Mouse (Mus musculus): ENCODE data around the gene Fgg. TPM values are rescaled to one million over a fixed set of nuclear protein-coding genes. Genes with fewer than 3 reads are reported as not detected.
A peak's percentile ranks its signal among the peaks of the same experiment; 100 is the strongest.

Fgg gene
- polyA plus RNA-seq, 2 experiments, result 0.77 TPM; not detected in 1

DNA sequence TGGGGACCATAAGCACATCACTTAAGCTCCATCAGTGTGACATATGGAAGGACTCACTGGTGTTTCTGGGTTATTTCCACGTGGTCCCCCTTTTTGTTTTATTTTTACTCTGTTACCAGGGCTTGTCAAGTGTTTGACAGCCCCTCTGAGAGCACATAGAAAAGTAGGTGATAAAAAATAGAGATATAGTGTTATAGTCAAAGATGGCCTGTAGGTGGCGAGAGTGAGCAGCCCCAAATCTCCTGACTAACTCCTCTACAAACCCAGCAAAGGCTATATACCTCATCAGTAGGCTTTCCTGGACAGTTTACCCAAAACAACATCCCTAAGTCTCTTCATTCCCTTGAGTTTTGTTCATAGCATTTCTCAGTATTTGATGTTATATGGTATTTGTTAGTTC is 5.3 kb upstream of the Fgg start:
- no peaks in the 10 kb centered on the region for H3K36me3 ChIP-seq (ENCODE audit: control insufficient read depth, insufficient read depth, low read length)
- no peak overlapping the region for H3K9ac ChIP-seq (ENCODE audit: low read depth, low read length, severe bottlenecking)
- H3K4me2 ChIP-seq (replicated peaks; ENCODE audit: low read depth, low read length, severe bottlenecking), result no peak overlapping the region
- TF ChIP-seq POLR2A (IDR thresholded peaks at IDR 0.05; ENCODE audit: borderline replicate concordance, extremely low read depth, insufficient read depth, insufficient read length), result no peak
- WGBS, result 2% methylated on average over 2 of the region's 2 CpGs
- H3K27me3 ChIP-seq (ENCODE audit: control insufficient read depth, insufficient read depth, low read length), result no peaks in the 10 kb centered on the region
- no peak overlapping the region for H3K27ac ChIP-seq (replicated peaks; ENCODE audit: low read depth, low read length)
- peak; percentile 77 for DNase-seq (ENCODE audit: low spot score)
- no peaks in the 10 kb centered on the region for H3K9me3 ChIP-seq (ENCODE audit: control insufficient read depth, low read length)
- no peak for ATAC-seq (ENCODE audit: low FRiP score, low read depth)
- no peak overlapping the region for H3K4me3 ChIP-seq (replicated peaks; ENCODE audit: low read length)
- no peaks in the 10 kb centered on the region; the same call in 1 of the 2 replicates for H3K4me1 ChIP-seq (ENCODE audit: control insufficient read depth, insufficient read depth, low read length)

DNA sequence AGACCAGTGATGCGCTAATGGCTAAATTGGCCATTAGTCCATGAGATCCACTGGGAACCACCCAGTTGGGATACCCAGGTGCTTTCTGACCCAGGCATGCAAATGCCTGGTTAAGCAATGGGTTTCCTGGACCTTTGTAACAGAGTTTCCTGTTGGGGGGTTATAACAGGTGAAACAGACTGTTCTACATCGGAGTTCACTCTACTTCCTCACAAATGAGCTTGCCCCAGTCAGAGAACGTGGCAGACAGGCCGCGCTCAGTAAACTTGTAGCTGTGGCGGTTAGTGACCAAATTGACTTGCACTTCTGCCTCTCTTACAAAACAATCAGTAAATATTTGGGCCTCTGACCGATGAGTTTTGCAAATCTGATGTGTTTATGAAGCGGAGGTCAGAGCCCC is 4.5 kb upstream of the Fgg start:
- no peaks in the 10 kb centered on the region; the same call in 1 of the 2 replicates for H3K4me1 ChIP-seq (ENCODE audit: control insufficient read depth, insufficient read depth, low read length)
- 92% methylated on average over 8 of the region's 8 CpGs for WGBS

DNA sequence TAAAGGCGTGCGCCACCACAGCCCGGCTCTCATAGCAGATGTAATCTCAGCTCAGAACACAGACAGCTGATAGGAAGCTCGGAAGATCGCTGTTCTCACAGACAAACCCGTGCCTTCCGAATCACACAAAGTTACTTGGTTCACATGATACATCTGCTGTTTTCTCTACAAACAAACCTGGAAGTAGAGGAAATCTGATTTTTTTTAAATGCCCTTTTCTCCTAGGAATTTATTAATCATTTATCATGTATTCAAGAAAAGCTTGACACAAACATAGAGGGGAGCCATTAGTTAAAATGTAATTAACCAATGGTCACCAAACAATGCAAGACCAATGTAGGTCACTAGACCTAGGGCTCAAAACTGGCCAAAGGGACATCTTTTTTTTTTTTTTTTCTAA is 2.7 kb upstream of the Fgg start:
- H3K9ac ChIP-seq (ENCODE audit: low read depth, low read length, severe bottlenecking), result no peak overlapping the region
- ATAC-seq (ENCODE audit: low FRiP score, low read depth) (no peak), DNase-seq (ENCODE audit: low spot score) (no peak)
- no peaks in the 10 kb centered on the region for H3K36me3 ChIP-seq (ENCODE audit: control insufficient read depth, insufficient read depth, low read length)
- WGBS, result 93% methylated on average over 7 of the region's 7 CpGs
- H3K27me3 ChIP-seq (ENCODE audit: control insufficient read depth, insufficient read depth, low read length), result no peaks in the 10 kb centered on the region
- no peaks in the 10 kb centered on the region for H3K9me3 ChIP-seq (ENCODE audit: control insufficient read depth, low read length)
- H3K4me3 ChIP-seq (replicated peaks; ENCODE audit: low read length), result no peak overlapping the region
- no peaks in the 10 kb centered on the region for H3K4me1 ChIP-seq (ENCODE audit: control insufficient read depth, insufficient read depth, low read length)
- H3K27ac ChIP-seq (replicated peaks; ENCODE audit: low read depth, low read length), result no peak overlapping the region
- TF ChIP-seq POLR2A (IDR thresholded peaks at IDR 0.05; ENCODE audit: borderline replicate concordance, extremely low read depth, insufficient read depth, insufficient read length), result no peak
- H3K4me2 ChIP-seq (replicated peaks; ENCODE audit: low read depth, low read length, severe bottlenecking), result no peak overlapping the region

More for the DNA sequence above, 4.5 kb upstream of the Fgg start:
- Histone ChIP-seq H3K9me3 (ENCODE audit: control insufficient read depth, low read length) (no peaks in the 10 kb centered on the region), H3K36me3 (ENCODE audit: control insufficient read depth, insufficient read depth, low read length) (no peaks in the 10 kb centered on the region), H3K27ac (replicated peaks; ENCODE audit: low read depth, low read length) (no peak overlapping the region), H3K27me3 (ENCODE audit: control insufficient read depth, insufficient read depth, low read length) (no peaks in the 10 kb centered on the region), H3K4me2 (replicated peaks; ENCODE audit: low read depth, low read length, severe bottlenecking) (no peak overlapping the region), H3K4me3 (replicated peaks; ENCODE audit: low read length) (no peak overlapping the region), H3K9ac (ENCODE audit: low read depth, low read length, severe bottlenecking) (no peak overlapping the region)
- no peak for DNase-seq (ENCODE audit: low spot score)
- no peak for TF ChIP-seq POLR2A (IDR thresholded peaks at IDR 0.05; ENCODE audit: borderline replicate concordance, extremely low read depth, insufficient read depth, insufficient read length)
- no peak for ATAC-seq (ENCODE audit: low FRiP score, low read depth)

DNA sequence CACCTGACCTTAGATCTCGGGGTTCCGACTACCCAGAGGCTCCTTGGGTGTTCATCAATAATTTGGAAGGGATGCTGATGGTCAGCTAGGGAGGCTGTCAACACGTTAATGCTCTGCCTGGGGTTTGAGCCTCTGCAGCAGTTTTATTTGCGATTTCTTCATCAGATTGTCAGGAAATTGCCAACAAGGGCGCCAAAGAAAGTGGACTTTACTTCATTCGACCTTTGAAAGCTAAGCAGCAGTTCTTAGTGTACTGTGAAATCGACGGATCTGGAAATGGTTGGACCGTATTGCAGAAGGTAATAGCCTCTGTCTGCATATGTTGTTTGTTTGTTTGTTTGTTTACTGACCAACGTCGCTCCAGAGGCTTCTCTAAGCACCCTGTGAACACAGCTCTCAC is 2.8 kb downstream of the Fgg start:
- no peak for DNase-seq (ENCODE audit: low spot score)
- no peak overlapping the region for H3K27ac ChIP-seq (replicated peaks; ENCODE audit: low read depth, low read length)
- no peak overlapping the region for H3K9ac ChIP-seq (ENCODE audit: low read depth, low read length, severe bottlenecking)
- H3K27me3 ChIP-seq (ENCODE audit: control insufficient read depth, insufficient read depth, low read length), result no peaks in the 10 kb centered on the region
- no peak for TF ChIP-seq POLR2A (IDR thresholded peaks at IDR 0.05; ENCODE audit: borderline replicate concordance, extremely low read depth, insufficient read depth, insufficient read length)
- no peaks in the 10 kb centered on the region for H3K36me3 ChIP-seq (ENCODE audit: control insufficient read depth, insufficient read depth, low read length)
- no peaks in the 10 kb centered on the region for H3K9me3 ChIP-seq (ENCODE audit: control insufficient read depth, low read length)
- H3K4me3 ChIP-seq (replicated peaks; ENCODE audit: low read length), result no peak overlapping the region
- H3K4me2 ChIP-seq (replicated peaks; ENCODE audit: low read depth, low read length, severe bottlenecking), result no peak overlapping the region
- H3K4me1 ChIP-seq (ENCODE audit: control insufficient read depth, insufficient read depth, low read length), result no peaks in the 10 kb centered on the region
- WGBS, result 66% methylated on average over 11 of the region's 11 CpGs
- no peak for ATAC-seq (ENCODE audit: low FRiP score, low read depth)

DNA sequence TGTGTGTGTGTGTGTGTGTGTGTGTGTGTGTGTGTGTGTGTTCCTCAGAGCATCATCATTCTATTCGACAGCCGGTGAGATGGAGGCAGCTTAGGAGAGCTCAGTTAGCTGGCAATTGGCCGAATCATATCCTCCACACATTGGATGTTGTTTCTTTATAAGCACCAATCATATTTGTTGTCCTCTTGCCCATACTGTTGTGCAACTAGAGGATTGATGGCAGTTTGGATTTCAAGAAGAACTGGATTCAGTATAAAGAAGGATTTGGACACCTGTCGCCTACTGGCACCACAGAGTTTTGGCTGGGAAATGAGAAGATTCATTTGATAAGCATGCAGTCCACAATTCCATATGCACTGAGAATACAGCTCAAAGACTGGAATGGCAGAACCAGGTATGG is 3.6 kb downstream of the Fgg start:
- Histone ChIP-seq H3K4me1 (ENCODE audit: control insufficient read depth, insufficient read depth, low read length) (no peaks in the 10 kb centered on the region), H3K9ac (ENCODE audit: low read depth, low read length, severe bottlenecking) (no peak overlapping the region), H3K36me3 (ENCODE audit: control insufficient read depth, insufficient read depth, low read length) (no peaks in the 10 kb centered on the region), H3K9me3 (ENCODE audit: control insufficient read depth, low read length) (no peaks in the 10 kb centered on the region), H3K27ac (replicated peaks; ENCODE audit: low read depth, low read length) (no peak overlapping the region), H3K27me3 (ENCODE audit: control insufficient read depth, insufficient read depth, low read length) (no peaks in the 10 kb centered on the region), H3K4me3 (replicated peaks; ENCODE audit: low read length) (no peak overlapping the region), H3K4me2 (replicated peaks; ENCODE audit: low read depth, low read length, severe bottlenecking) (no peak overlapping the region)
- no peak for DNase-seq (ENCODE audit: low spot score)
- TF ChIP-seq POLR2A (IDR thresholded peaks at IDR 0.05; ENCODE audit: borderline replicate concordance, extremely low read depth, insufficient read depth, insufficient read length), result no peak
- WGBS, result 92% methylated on average over 4 of the region's 4 CpGs
- no peak for ATAC-seq (ENCODE audit: low FRiP score, low read depth)

DNA sequence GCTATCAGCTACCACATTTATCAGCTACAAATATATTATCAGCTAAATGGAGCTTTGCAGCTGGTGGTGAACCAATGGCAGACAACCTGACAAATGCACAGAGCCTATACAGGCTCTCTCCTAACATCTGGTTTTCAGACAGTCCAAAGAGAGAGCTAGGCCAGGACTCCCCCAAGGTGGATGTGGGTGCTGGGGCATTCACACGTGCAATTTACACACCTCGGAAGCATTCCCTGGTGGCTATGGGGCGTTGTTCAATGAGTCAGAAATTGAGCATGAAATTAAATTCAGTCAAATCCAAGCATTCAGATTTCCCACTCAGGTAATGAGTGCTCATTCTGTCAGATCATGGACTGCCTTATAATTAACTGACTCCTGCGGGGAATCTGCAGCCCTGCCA is 4.0 kb downstream of the Fgg start:
- no peak overlapping the region for H3K27ac ChIP-seq (replicated peaks; ENCODE audit: low read depth, low read length)
- 56% methylated on average over 4 of the region's 4 CpGs for WGBS
- H3K4me1 ChIP-seq (ENCODE audit: control insufficient read depth, insufficient read depth, low read length), result no peaks in the 10 kb centered on the region
- no peak overlapping the region for H3K9ac ChIP-seq (ENCODE audit: low read depth, low read length, severe bottlenecking)
- H3K4me2 ChIP-seq (replicated peaks; ENCODE audit: low read depth, low read length, severe bottlenecking), result no peak overlapping the region
- ATAC-seq (ENCODE audit: low FRiP score, low read depth), result no peak
- H3K36me3 ChIP-seq (ENCODE audit: control insufficient read depth, insufficient read depth, low read length), result no peaks in the 10 kb centered on the region
- no peak overlapping the region for H3K4me3 ChIP-seq (replicated peaks; ENCODE audit: low read length)
- no peak for TF ChIP-seq POLR2A (IDR thresholded peaks at IDR 0.05; ENCODE audit: borderline replicate concordance, extremely low read depth, insufficient read depth, insufficient read length)
- H3K9me3 ChIP-seq (ENCODE audit: control insufficient read depth, low read length), result no peaks in the 10 kb centered on the region
- no peaks in the 10 kb centered on the region for H3K27me3 ChIP-seq (ENCODE audit: control insufficient read depth, insufficient read depth, low read length)
- DNase-seq (ENCODE audit: low spot score), result no peak
